ENCODE assay signal across 26 mouse cellular contexts in genomic region chr10:85054876-85055275, GRCm38 (mm10). TPM values are rescaled to one million over a fixed set of nuclear protein-coding genes. Genes with fewer than 3 reads are reported as not detected.
"Had no signal": no experiment of that assay in that cellular context is flagged by ENCODE, and none has a peak within 500 bp of the region (broad histone marks: within the 10 kb centered on the region; RNA-seq: fewer than 3 reads in every experiment).

No protein-coding gene starts in this region.

- H3K9me3 ChIP-seq: embryonic facial prominence, embryonic 10.5 days; embryonic facial prominence, embryonic 12.5 days; embryonic facial prominence, embryonic 13.5 days; embryonic facial prominence, embryonic 15.5 days; forebrain, embryonic 10.5 days; forebrain, embryonic 12.5 days; forebrain, embryonic 13.5 days; forebrain, embryonic 15.5 days had no signal

- DNase-seq: cerebellum, adult 9-10 months; cerebellum, adult 9-11 months; cerebellum, postnatal 10 days; cerebellum, postnatal 14 days; cerebellum, postnatal 25 days; cerebellum, postnatal 36 days; embryo, embryonic 11 days; forebrain, postnatal 0 days; gastrocnemius, adult 2 months; gastrocnemius, postnatal 10 days; gastrocnemius, postnatal 14 days; gastrocnemius, postnatal 25 days; gastrocnemius, postnatal 36 days; heart, adult 18-20 months; heart, adult 2 months had no signal

- ATAC-seq: forebrain, embryonic 13.5 days; forebrain, embryonic 14.5 days; forebrain, embryonic 15.5 days; forebrain, embryonic 16.5 days; forebrain, postnatal 0 days had no signal

- H3K27me3 ChIP-seq: embryonic facial prominence, embryonic 12.5 days; embryonic facial prominence, embryonic 13.5 days; embryonic facial prominence, embryonic 15.5 days; forebrain, embryonic 13.5 days; forebrain, embryonic 15.5 days had no signal

- H3K4me3 ChIP-seq: embryonic facial prominence, embryonic 10.5 days; embryonic facial prominence, embryonic 12.5 days; embryonic facial prominence, embryonic 13.5 days; embryonic facial prominence, embryonic 15.5 days; erythroblast, embryonic 14.5 days; forebrain, embryonic 10.5 days; forebrain, embryonic 12.5 days; forebrain, embryonic 13.5 days; forebrain, embryonic 15.5 days; gastrocnemius, adult 2 months; heart, adult 2 months had no signal

- H3K4me1 ChIP-seq: embryonic facial prominence, embryonic 10.5 days; embryonic facial prominence, embryonic 12.5 days; embryonic facial prominence, embryonic 13.5 days; embryonic facial prominence, embryonic 15.5 days; forebrain, embryonic 12.5 days; forebrain, embryonic 13.5 days; forebrain, embryonic 15.5 days had no signal

- H3K4me2 ChIP-seq: embryonic facial prominence, embryonic 12.5 days; embryonic facial prominence, embryonic 13.5 days; embryonic facial prominence, embryonic 15.5 days; forebrain, embryonic 12.5 days; forebrain, embryonic 13.5 days; forebrain, embryonic 15.5 days had no signal

- H3K36me3 ChIP-seq: embryonic facial prominence, embryonic 10.5 days; embryonic facial prominence, embryonic 12.5 days; embryonic facial prominence, embryonic 13.5 days; embryonic facial prominence, embryonic 15.5 days; forebrain, embryonic 10.5 days; forebrain, embryonic 12.5 days; forebrain, embryonic 15.5 days had no signal

- H3K9ac ChIP-seq: embryonic facial prominence, embryonic 12.5 days; embryonic facial prominence, embryonic 13.5 days; embryonic facial prominence, embryonic 15.5 days; forebrain, embryonic 12.5 days; forebrain, embryonic 13.5 days; forebrain, embryonic 15.5 days; forebrain, postnatal 0 days had no signal

- H3K27ac ChIP-seq: embryonic facial prominence, embryonic 10.5 days; embryonic facial prominence, embryonic 12.5 days; embryonic facial prominence, embryonic 13.5 days; embryonic facial prominence, embryonic 15.5 days; forebrain, embryonic 10.5 days; forebrain, embryonic 12.5 days; forebrain, embryonic 13.5 days; forebrain, embryonic 15.5 days; gastrocnemius, adult 2 months; heart, adult 2 months had no signal

RNA-seq across cellular contexts. Expression of gene Fhl4, which starts 47.4 kb away (rescaled TPM):
- polyA plus RNA-seq: erythroblast, embryonic 14.5 days had no signal
